Mouse (Mus musculus) bone marrow macrophage, adult 2 months (primary cell): ENCODE data around the gene Ncbp1.

ENCODE experiments used
- CTCF ChIP-seq: IDR thresholded peaks from 2 replicates; pipeline ENCODE4 v1.5.1; 2012; ENCODE audit warnings: low read depth, mild to moderate bottlenecking, low read length, moderate library complexity
- POLR2A ChIP-seq: IDR thresholded peaks from 2 replicates; pipeline ENCODE4 v1.6.1; 2012; ENCODE audit warnings: mild to moderate bottlenecking, low read depth, low read length, borderline replicate concordance

GRCm38 (mm10) chr4:46177496-46177895 is 39.1 kb downstream of the Ncbp1 start:
- TF ChIP-seq POLR2A (no peak), CTCF (no peak)
